16 mouse cellular contexts compared by ENCODE assay signal in the genomic region with DNA sequence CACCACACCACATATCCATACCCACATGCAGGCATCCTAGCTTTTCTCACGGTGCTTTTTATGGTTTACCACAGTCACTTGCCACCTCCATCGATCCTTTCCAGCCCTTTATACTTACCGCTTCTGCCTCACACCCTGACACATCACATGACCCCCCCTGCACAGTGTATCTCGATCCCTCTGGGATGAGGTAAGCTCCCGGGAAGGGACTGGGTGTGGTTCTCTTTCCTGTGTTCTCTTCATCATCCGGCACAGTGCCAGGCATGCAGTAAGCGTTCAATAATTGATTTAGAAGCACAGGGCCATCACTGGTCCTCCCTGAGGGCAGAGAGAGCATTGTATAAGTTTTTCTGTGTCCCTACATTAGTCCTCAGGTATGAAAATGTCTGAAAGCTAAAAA. TPM values are rescaled to one million over a fixed set of nuclear protein-coding genes. Genes with fewer than 3 reads are reported as not detected.
"Had no signal": no experiment of that assay in that cellular context is flagged by ENCODE, and none has a peak within 500 bp of the region (broad histone marks: within the 10 kb centered on the region; RNA-seq: fewer than 3 reads in every experiment).

No protein-coding gene starts in this region.

- H3K4me2 ChIP-seq: kidney, embryonic 15.5 days; liver, embryonic 11.5 days; lung, embryonic 14.5 days; midbrain, embryonic 13.5 days had no signal

- H3K27me3 ChIP-seq: kidney, embryonic 15.5 days; midbrain, embryonic 13.5 days had no signal

- ATAC-seq: liver, postnatal 0 days; midbrain, embryonic 13.5 days had no signal

- H3K36me3 ChIP-seq: kidney, embryonic 15.5 days; midbrain, embryonic 13.5 days had no signal

- H3K9me3 ChIP-seq: kidney, embryonic 15.5 days; midbrain, embryonic 13.5 days had no signal

- H3K27ac ChIP-seq: kidney, embryonic 15.5 days; left cerebral cortex, adult 2 months; liver, embryonic 14.5 days; macrophage; midbrain, embryonic 13.5 days had no signal

- H3K9ac ChIP-seq: kidney, embryonic 15.5 days; liver, embryonic 14.5 days; liver, postnatal 0 days; lung, embryonic 14.5 days; midbrain, embryonic 13.5 days had no signal

- DNase-seq: kidney, adult 11 months; kidney, adult 8-10 months; kidney, postnatal 10 days; kidney, postnatal 36 days; layer of hippocampus, postnatal 36 days; liver, postnatal 0 days; lung, embryonic 14.5 days; lung, postnatal 14 days; thymus, adult 2 months; thymus, postnatal 14 days had no signal

- H3K4me3 ChIP-seq: kidney, embryonic 15.5 days; left cerebral cortex, adult 2 months; midbrain, embryonic 13.5 days had no signal

RNA-seq across cellular contexts. Expression of a gene that starts 15.6 kb away (rescaled TPM):
- polyA plus RNA-seq: macrophage had no signal
